Mouse (Mus musculus): ENCODE data around the gene Cyth1.

The Cyth1 gene

DNA sequence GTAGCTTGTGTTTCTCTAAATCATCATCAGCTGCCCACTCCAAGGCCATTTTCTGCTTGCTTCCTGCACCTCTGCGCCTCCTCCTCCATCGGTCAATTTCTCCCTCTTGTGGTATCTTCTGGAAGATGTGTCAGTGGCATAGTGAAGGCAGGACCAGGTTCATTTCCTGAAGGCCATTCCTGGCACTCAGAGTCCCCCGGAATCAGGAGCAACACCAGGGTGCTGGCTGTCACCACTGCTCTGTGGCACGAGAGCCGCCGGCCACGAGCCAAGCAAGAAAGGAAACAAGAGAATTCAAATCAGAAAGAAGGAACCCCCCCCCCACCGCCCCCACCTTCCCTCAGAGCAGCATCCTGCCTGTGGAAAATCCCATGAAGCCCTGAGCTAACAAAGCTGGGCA is 116.3 kb downstream of the Cyth1 start:
- in situ Hi-C loops (cut with MboI, MseI): loop anchor here in 1 of 2 experiments (10.0 kb wide), 1 partner anchor 857 kb away; no protein-coding TSS in a partner anchor

GRCm38 (mm10) chr11:118130534-118130933 is 117.9 kb downstream of the Cyth1 start, which contains the start of gene Dnah17:
TSS of gene Dnah17 (minus strand) at chr11:118130634.
- in situ Hi-C loops (cut with MboI, MseI): loop anchor here in 1 of 2 experiments (10.0 kb wide), 1 partner anchor 856 kb away; no protein-coding TSS in a partner anchor

DNA sequence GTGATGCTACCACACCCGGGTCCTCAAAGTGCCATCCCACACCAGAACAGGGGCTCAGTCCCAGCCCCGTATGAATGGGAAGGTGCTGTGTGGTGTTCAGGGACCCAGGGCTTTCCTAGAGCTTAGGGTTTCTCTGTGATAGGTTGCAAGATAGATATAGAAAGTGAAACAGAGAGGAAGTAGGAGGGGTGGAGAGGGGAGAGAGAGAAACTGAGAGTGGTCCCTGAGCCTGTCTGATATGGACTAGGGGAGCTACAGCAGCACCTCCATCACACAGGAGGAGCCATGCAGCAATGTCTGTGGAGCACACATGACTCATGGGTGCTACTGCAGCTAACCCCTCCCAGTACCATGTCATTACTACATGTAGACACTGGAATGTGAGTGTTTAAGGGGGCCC is 118.6 kb downstream of the Cyth1 start:
- in situ Hi-C loops (cut with MboI, MseI): loop anchor here (10.0 kb wide), 2 partner anchors 855 to 915 kb away; no protein-coding TSS in a partner anchor

DNA sequence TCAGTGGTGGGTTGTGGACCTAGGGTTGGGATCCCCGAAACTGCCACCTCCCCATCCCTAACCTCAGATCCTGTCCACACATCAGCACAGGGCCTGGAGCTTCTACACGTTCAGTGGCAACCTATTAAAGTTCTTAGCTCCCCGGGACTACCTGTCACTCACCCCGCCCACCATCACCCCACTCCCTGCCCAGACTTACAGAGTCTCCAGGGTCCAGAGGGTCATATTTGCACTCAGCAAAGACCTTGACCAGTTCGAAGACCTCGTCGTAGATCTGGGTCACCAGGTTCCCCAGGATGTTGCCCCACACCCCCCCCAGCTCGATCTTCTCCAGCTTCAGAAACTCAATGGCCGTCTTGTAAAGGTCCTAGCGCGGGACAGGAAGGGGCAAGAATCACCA is 126.8 kb downstream of the Cyth1 start:
- in situ Hi-C loops (cut with MboI, MseI): loop anchor here in 1 of 2 experiments (10.0 kb wide), 1 partner anchor 907 kb away; no protein-coding TSS in a partner anchor

GRCm38 (mm10) chr11:118118777-118119176 is 129.6 kb downstream of the Cyth1 start:
- in situ Hi-C loops (cut with MboI, MseI): no loop called here

GRCm38 (mm10) chr11:118114581-118115110 is 133.7 kb downstream of the Cyth1 start:
- in situ Hi-C loops (cut with MboI, MseI): no loop called here

GRCm38 (mm10) chr11:118113516-118114205 is 134.7 kb downstream of the Cyth1 start:
- in situ Hi-C loops (cut with MboI, MseI): no loop called here

DNA sequence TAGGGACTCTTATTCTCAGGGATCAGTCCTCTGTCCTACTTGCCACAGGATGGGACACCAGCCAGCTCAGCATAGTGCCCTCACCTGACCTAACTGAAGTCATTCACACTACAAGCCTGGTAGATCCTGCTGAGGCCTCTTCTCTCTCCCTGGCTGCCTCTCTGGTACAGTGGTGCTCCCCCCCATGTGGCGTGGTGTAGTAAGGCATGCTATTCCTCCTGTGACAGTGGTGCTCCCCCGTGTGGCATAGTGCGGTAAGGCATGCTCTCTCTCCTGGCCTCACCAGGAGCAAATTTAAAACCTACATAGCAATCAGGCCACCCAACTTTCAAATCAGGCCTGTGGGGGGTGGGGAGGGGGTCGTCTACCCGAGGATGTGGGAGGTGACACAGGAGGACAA is 144.4 kb downstream of the Cyth1 start:
- in situ Hi-C loops (cut with MboI, MseI): no loop called here

GRCm38 (mm10) chr11:118103383-118103782 is 145.0 kb downstream of the Cyth1 start:
- in situ Hi-C loops (cut with MboI, MseI): no loop called here

DNA sequence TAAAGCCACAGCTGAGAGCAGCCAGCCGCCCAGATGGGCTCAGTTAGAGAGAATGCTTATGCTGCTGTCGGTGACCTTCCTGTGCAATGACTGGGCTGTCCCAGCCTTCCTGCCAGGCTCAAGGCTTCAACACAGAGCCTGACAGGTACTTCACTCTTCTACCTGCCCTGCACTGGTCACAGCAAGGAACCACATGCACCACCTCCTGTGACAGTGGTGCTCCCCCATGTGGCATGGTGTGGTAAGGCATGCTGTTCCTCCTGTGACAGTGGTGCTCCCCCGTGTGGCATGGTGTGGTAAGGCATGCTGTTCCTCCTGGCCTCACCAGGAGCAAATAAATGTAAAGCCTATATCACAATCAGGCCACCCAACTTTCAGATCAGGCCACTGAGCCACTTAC is 145.6 kb downstream of the Cyth1 start:
- in situ Hi-C loops (cut with MboI, MseI): no loop called here

DNA sequence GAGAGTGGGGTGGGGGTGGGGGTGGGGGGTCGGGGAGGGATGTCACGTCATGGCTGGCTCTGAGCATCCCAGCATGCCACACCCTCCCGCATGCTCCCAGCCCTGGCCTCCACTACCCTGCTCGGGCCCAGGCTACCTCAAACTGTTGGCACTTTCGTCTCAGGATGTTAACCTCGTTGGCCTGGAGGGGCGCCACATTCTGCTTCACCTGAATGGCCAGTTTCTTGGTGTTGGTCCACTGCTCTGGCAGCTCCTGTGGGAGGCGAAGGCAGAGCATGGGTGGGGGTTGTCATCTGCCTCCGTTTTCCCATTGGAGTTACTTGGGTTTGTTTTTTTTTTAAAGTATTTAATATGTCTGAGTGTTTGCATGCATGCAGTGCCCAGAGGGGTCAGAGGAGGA is 147.3 kb downstream of the Cyth1 start:
- in situ Hi-C loops (cut with MboI, MseI): no loop called here

- in situ Hi-C loops (cut with MboI, MseI): no loop called here
Measured at GRCm38 (mm10) chr11:118096736-118097135, 151.7 kb downstream of the Cyth1 start.

GRCm38 (mm10) chr11:118095004-118095403 is 153.4 kb downstream of the Cyth1 start:
- in situ Hi-C loops (cut with MboI, MseI): no loop called here

- in situ Hi-C loops (cut with MboI, MseI): no loop called here
Measured at GRCm38 (mm10) chr11:118091002-118091670, 157.3 kb downstream of the Cyth1 start.

- in situ Hi-C loops (cut with MboI, MseI): loop anchor here (5.0 kb wide), 2 partner anchors 217 to 288 kb away; partner anchors contain the start of gene Tha1 (in 2 of the 2)
Measured at GRCm38 (mm10) chr11:118088896-118089295, 159.5 kb downstream of the Cyth1 start.

DNA sequence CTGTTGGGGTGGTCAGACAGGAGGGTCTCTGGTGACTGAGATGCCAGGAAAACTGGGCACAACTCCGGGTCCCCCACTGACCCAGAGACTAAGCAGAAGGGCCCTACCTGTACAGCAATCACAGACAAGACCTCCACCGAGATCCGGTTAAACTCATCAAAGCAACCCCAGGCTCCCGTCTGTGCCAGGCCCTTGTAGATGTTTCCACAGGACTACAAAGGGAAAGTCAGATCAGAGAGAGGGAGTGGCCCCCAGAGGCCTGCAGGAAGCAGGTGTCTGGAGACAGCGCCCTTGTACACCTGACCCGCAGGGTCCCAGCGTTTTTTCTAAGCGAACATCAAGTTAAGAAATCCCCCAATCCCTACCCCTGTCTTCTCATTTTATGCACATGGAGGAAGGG is 162.4 kb downstream of the Cyth1 start:
- in situ Hi-C loops (cut with MboI, MseI): loop anchor here (5.0 kb wide), 2 partner anchors 214 to 291 kb away; partner anchors contain the start of gene Tha1 (in 2 of the 2)

DNA sequence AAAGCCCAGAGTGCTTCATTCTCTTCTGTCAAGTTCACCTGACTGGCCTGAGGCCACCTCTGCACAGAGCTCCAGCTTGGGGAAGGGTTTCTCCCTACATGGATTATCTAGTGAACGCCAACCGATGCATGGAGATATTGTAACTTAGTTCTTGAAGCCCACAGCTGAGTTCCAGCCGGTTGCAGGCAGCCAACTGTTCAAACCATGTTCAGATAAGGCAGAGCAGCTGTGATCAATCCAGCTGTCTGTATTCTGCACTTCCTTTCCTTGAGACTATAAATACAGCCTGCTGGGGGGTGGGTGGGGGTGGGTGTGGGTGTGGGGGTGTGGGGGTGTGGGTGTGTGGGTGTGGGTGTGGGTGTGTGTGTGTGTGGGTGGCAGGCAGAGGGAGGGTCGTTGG is 163.2 kb downstream of the Cyth1 start:
- in situ Hi-C loops (cut with MboI, MseI): loop anchor here (5.0 kb wide), 2 partner anchors 213 to 292 kb away; partner anchors contain the start of gene Tha1 (in 2 of the 2)

GRCm38 (mm10) chr11:118084266-118084665 is 164.1 kb downstream of the Cyth1 start:
- in situ Hi-C loops (cut with MboI, MseI): no loop called here

- in situ Hi-C loops (cut with MboI, MseI): no loop called here
Measured at GRCm38 (mm10) chr11:118083811-118084210, 164.6 kb downstream of the Cyth1 start.

- in situ Hi-C loops (cut with MboI, MseI): no loop called here
Measured at GRCm38 (mm10) chr11:118082294-118082693, 166.1 kb downstream of the Cyth1 start.

Measured in T-helper 17 cell (primary cell).